Mouse (Mus musculus) ES-E14 (cell line): Measurements from ENCODE around the gene Clint1. TPM values are rescaled to one million over a fixed set of nuclear protein-coding genes. Genes with fewer than 3 reads are reported as not detected.
A peak's percentile ranks its signal among the peaks of the same experiment; 100 is the strongest.

ENCODE experiments used
- DNase-seq: peaks from one replicate; pipeline ENCODE4 v3.0.0-alpha.2; 2013; ENCODE audit warnings: low read depth, low spot score
- H3K27ac ChIP-seq: 2 replicates; pipeline ENCODE4 v1.5.1; 2012; ENCODE audit warnings: low read depth, mild to moderate bottlenecking, low read length, moderate library complexity, mixed read lengths; ENCODE audit not compliant: poor library complexity, insufficient read depth, severe bottlenecking
- H3K36me3 ChIP-seq: 2 replicates; pipeline ENCODE4 v1.6.1; 2012; ENCODE audit warnings: mild to moderate bottlenecking, low read length, moderate library complexity, mixed read lengths; ENCODE audit not compliant: control insufficient read depth, poor library complexity, insufficient read depth, severe bottlenecking
- H3K4me1 ChIP-seq, 2 experiments: fragments of 150-350 bp in 1 of 2; sonication (generic) in 1 of 2; 2 replicates each; pipeline ENCODE4 v1.6.1; 2012; ENCODE audit warnings: low read length in 2 of 2, mild to moderate bottlenecking in 1 of 2, mixed read lengths in 1 of 2; ENCODE audit not compliant: control insufficient read depth in 2 of 2, insufficient read depth in 2 of 2, poor library complexity in 1 of 2
- H3K4me3 ChIP-seq, 2 experiments: fragments of 150-350 bp in 1 of 2; sonication (generic) in 1 of 2; 2 replicates each; pipeline ENCODE4 v1.5.1; 2012; ENCODE audit warnings: low read length in 2 of 2, low read depth in 1 of 2, mild to moderate bottlenecking in 1 of 2, mixed read lengths in 1 of 2; ENCODE audit not compliant: insufficient read depth in 1 of 2, poor library complexity in 1 of 2, severe bottlenecking in 1 of 2
- H3K9ac ChIP-seq: 2 replicates; pipeline ENCODE4 v1.6.1; 2012; ENCODE audit warnings: low read depth, mild to moderate bottlenecking, low read length, mixed read lengths; ENCODE audit not compliant: poor library complexity, insufficient read depth, severe bottlenecking
- H3K9me3 ChIP-seq: fragments of 150-350 bp; sonication (generic); 2 replicates; pipeline ENCODE4 v1.6.1; 2012; ENCODE audit warnings: low read depth, mild to moderate bottlenecking, low read length; ENCODE audit not compliant: control insufficient read depth, insufficient read depth
- CHD2 ChIP-seq: IDR thresholded peaks from 2 replicates; pipeline ENCODE4 v1.6.1; 2014; ENCODE audit warnings: mild to moderate bottlenecking, low read depth, low read length, inconsistent platforms
- HCFC1 ChIP-seq: IDR thresholded peaks from 2 replicates; pipeline ENCODE4 v1.6.1; 2012; ENCODE audit warnings: low read length, inconsistent platforms, borderline replicate concordance; ENCODE audit not compliant: insufficient read depth
- MAFK ChIP-seq: IDR thresholded peaks from 2 replicates; pipeline ENCODE4 v1.6.1; 2014; ENCODE audit warnings: mild to moderate bottlenecking, low read depth, low read length, inconsistent platforms; ENCODE audit not compliant: insufficient read depth
- ZC3H11A ChIP-seq: IDR thresholded peaks from 2 replicates; pipeline ENCODE4 v1.6.1; 2012; ENCODE audit warnings: low read depth, mild to moderate bottlenecking, inconsistent platforms, low read length, borderline replicate concordance
- ZNF384 ChIP-seq: IDR thresholded peaks from 2 replicates; pipeline ENCODE4 v1.6.1; 2012; ENCODE audit warnings: low read depth, low read length, inconsistent platforms
- in situ Hi-C, 2 experiments: fragments of 600-800 bp; cut with MboI; formaldehyde crosslinking; loops; one replicate each; pipeline ENCODE4 v1.15.1; 2025; ENCODE audit warnings: low sequenced_read_pairs in 2 of 2, inconsistent platforms in 1 of 2; ENCODE audit not compliant: unreplicated experiment in 2 of 2
- total RNA-seq: library from RNA; depleted of rRNA; stranded (reverse); fragments of 300-350 nt; gene quantifications from 2 replicates; pipeline ENCODE4 v1.2.3, GENCODE M21; 2012

Gene Clint1
- total RNA-seq, 1 experiment = 40.7 TPM

DNA sequence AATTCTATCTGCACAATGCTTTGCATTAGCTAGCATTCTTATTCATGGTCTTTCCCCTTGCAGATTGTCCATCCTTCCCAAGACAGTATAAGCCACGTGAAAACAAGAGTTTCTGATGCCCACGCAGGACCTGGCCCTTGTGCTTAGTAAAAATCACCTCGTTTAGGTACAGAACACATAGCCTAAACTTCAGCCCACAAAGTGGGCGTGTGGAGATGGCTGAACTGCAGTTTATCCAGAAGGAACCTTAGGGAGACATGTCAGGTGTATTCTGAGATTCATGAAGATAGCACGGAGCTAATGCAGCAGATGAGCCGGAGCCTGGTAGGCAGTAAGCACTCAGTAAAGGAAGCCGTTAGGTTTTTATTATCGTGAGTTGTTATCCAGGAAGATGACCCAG, 69.2 kb downstream of the Clint1 start:
- peaks cover 3 to 8% of the 10 kb centered on the region in 2 experiments; a peak in 2 of 4 replicates for H3K4me1 ChIP-seq
- H3K4me3 ChIP-seq = no peak overlapping the region
- H3K9me3 ChIP-seq = no peaks in the 10 kb centered on the region
- no peak for DNase-seq
- H3K27ac ChIP-seq = no peak overlapping the region
- 0 out of 2 replicates have a peak overlapping the region, but pooled peaks have one; percentile 42 for H3K9ac ChIP-seq
- H3K36me3 ChIP-seq = no peaks in the 10 kb centered on the region
- TF ChIP-seq MAFK (no peak), ZNF384 (no peak), HCFC1 (no peak), ZC3H11A (no peak), CHD2 (no peak)
- in situ Hi-C loops = no loop called here

DNA sequence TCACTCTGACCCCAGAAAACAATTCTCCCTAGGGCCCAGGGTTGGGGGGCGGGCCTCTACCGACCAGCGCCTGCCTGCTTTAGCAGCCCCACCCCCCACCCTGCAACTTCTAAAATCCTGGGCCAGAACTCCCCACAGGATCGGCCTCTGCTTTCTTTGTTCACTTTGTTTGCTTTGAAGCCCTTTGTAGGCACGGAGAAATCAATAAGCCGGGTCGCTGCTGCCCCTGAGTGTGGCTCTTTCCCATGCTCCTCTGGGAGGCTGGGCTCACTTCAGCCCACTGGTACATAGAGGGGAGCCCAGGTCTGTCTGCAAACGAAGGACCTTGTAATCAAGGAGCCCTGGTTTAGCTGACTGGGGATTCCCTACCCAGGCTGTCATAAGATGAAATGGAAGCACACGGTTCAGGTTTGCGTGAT, 69.6 kb downstream of the Clint1 start:
- DNase-seq = no peak
- Histone ChIP-seq H3K4me1 (peaks cover 2 to 7% of the 10 kb centered on the region in 2 experiments; a peak in 1 of 4 replicates), H3K4me3 (no peak overlapping the region), H3K9ac (peak overlapping the region; percentile 42), H3K9me3 (no peaks in the 10 kb centered on the region), H3K36me3 (no peaks in the 10 kb centered on the region), H3K27ac (no peak overlapping the region)
- in situ Hi-C loops = no loop called here
- TF ChIP-seq ZNF384 (no peak), HCFC1 (no peak), CHD2 (no peak), MAFK (no peak), ZC3H11A (no peak)

DNA sequence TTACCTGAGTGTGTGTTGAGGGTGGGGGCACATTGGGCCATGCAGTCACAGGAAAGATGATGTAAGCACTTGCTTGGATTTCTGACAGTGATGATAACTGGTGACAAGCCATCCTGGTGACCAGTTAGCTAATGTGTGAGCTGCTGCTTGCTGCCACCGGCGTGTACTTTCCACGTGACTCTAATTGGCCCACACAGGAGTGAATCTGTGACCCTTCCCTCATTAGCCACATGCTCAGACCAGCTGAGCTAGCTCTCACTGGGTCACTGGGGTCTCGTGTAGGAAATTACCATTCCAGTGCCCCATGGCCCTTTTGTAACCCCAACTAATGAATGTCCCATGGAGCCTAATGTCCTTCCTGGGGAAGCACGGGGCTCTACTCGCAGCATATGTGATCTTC, 73.6 kb downstream of the Clint1 start:
- TF ChIP-seq MAFK (no peak), ZC3H11A (no peak), HCFC1 (no peak), CHD2 (no peak), ZNF384 (no peak)
- Histone ChIP-seq H3K36me3 (no peaks in the 10 kb centered on the region; the same call in 1 of the 2 replicates), H3K9ac (no peak overlapping the region), H3K9me3 (no peaks in the 10 kb centered on the region), H3K27ac (no peak overlapping the region), H3K4me1 (peaks cover 0 to 5% of the 10 kb centered on the region in 2 experiments; a peak in 1 of 4 replicates), H3K4me3 (no peak overlapping the region)
- in situ Hi-C loops = no loop called here
- no peak for DNase-seq

- Histone ChIP-seq H3K9me3 (no peaks in the 10 kb centered on the region), H3K36me3 (no peaks in the 10 kb centered on the region; the same call in 1 of the 2 replicates), H3K4me3 (peak overlapping the region; percentile 63 to 66), H3K27ac (no peak overlapping the region), H3K4me1 (no peaks in the 10 kb centered on the region), H3K9ac (peak overlapping the region; percentile 85)
- TF ChIP-seq MAFK (peak; percentile 51; the same call in 1 of the 2 replicates), ZNF384 (no peak)
- DNase-seq = peak; percentile 69
- in situ Hi-C loops = no loop called here
Measured at GRCm38 (mm10) chr11:45926640-45927082, 74.8 kb downstream of the Clint1 start.

- no peak overlapping the region for H3K27ac ChIP-seq
- no peak overlapping the region for H3K9ac ChIP-seq
- H3K4me1 ChIP-seq = no peaks in the 10 kb centered on the region
- no peaks in the 10 kb centered on the region for H3K9me3 ChIP-seq
- H3K4me3 ChIP-seq = no peak overlapping the region
- no peak for DNase-seq
- in situ Hi-C loops = no loop called here
- no peak for TF ChIP-seq ZC3H11A
- no peak for TF ChIP-seq CHD2
- TF ChIP-seq ZNF384 = no peak
- no peak for TF ChIP-seq HCFC1
- no peak for TF ChIP-seq MAFK
- H3K36me3 ChIP-seq = peaks cover under 1% of the 10 kb centered on the region; the same call in 1 of the 2 replicates
Measured at GRCm38 (mm10) chr11:45927456-45927855, 75.6 kb downstream of the Clint1 start.
